Mouse (Mus musculus) stomach, postnatal 0 days (tissue): ENCODE measurements around the gene Smyd2. TPM values are rescaled to one million over a fixed set of nuclear protein-coding genes. Genes with fewer than 3 reads are reported as not detected.

Experiments
- ATAC-seq: fragments of 200-750 bp; cut with Nextera tagmentation; 2 replicates; pipeline ENCODE4 v1.8.0; 2017; ENCODE audit not compliant: low FRiP score, low TSS enrichment
- DNase-seq: peaks from one replicate; pipeline ENCODE4 v3.0.0-alpha.2; 2016; ENCODE audit warnings: low spot score
- H3K27ac ChIP-seq: fragments of 300-500 bp; sonication (generic); replicated peaks from 2 replicates; pipeline ENCODE4 v1.5.1; 2014; ENCODE audit warnings: mild to moderate bottlenecking, control low read depth
- H3K27me3 ChIP-seq: fragments of 300-500 bp; sonication (generic); 2 replicates; pipeline ENCODE4 v1.6.1; 2014; ENCODE audit warnings: low read length; ENCODE audit not compliant: control insufficient read depth, insufficient read depth
- H3K36me3 ChIP-seq: fragments of 300-500 bp; sonication (generic); 2 replicates; pipeline ENCODE4 v1.6.1; 2014; ENCODE audit warnings: low read length, mixed read lengths; ENCODE audit not compliant: control insufficient read depth, insufficient read depth
- H3K4me1 ChIP-seq: fragments of 300-500 bp; sonication (generic); replicated peaks from 2 replicates; pipeline ENCODE4 v1.6.1; 2014; ENCODE audit warnings: antibody characterized with exemption; ENCODE audit not compliant: control insufficient read depth, insufficient read depth
- H3K4me2 ChIP-seq: fragments of 300-500 bp; sonication (generic); replicated peaks from 2 replicates; pipeline ENCODE4 v1.6.1; 2014; ENCODE audit warnings: low read depth, mild to moderate bottlenecking, control low read depth, moderate library complexity
- H3K4me3 ChIP-seq: fragments of 300-500 bp; sonication (generic); 2 replicates; pipeline ENCODE4 v1.5.1; 2014; ENCODE audit warnings: low read depth, low read length, control low read depth
- H3K9ac ChIP-seq: fragments of 300-500 bp; sonication (generic); 2 replicates; pipeline ENCODE4 v1.6.1; 2014; ENCODE audit warnings: mild to moderate bottlenecking, low read length, control low read depth, mixed read lengths
- H3K9me3 ChIP-seq: fragments of 300-500 bp; sonication (generic); 2 replicates; pipeline ENCODE4 v1.6.1; 2016; ENCODE audit warnings: low read length; ENCODE audit not compliant: control insufficient read depth
- CTCF ChIP-seq: IDR thresholded peaks from 2 replicates; pipeline ENCODE4 v1.5.1; 2016; ENCODE audit warnings: antibody characterized with exemption, low read depth, mild to moderate bottlenecking, moderate library complexity
- EP300 ChIP-seq: optimal IDR thresholded peaks from 2 replicates; pipeline ENCODE3; 2016; ENCODE audit warnings: antibody characterized with exemption
- WGBS: fragments of 180-500 bp; shearing (Covaris S2); extraction: QIAGEN DNeasy Blood & Tissue Kit; methylation state at CpG from one replicate; pipeline ENCODE4 v1.1.7; 2014; 5-methylcytosine and 5-hydroxymethylcytosine counted together
- polyA plus RNA-seq: library from polyadenylated mRNA; unstranded; fragments of >200 nt; fragmentation: Nextera tagmentation; extraction: Ambion mirVana; gene quantifications from 2 replicates; pipeline ENCODE4 v1.2.1, GENCODE M21; 2015

The Smyd2 gene
- polyA plus RNA-seq, 1 experiment from 2014 or later: 59.0 TPM

GRCm38 (mm10) chr1:189897861-189898260 is 24.3 kb downstream of the Smyd2 start:
- Histone ChIP-seq H3K27ac (no peak overlapping the region), H3K9ac (no peak overlapping the region), H3K9me3 (no peaks in the 10 kb centered on the region), H3K4me1 (no peaks in the 10 kb centered on the region), H3K4me2 (no peak overlapping the region), H3K4me3 (no peak overlapping the region), H3K27me3 (no peaks in the 10 kb centered on the region), H3K36me3 (peaks cover 6% of the 10 kb centered on the region; the same call in 1 of the 2 replicates)
- TF ChIP-seq EP300: no peak
- TF ChIP-seq CTCF: no peak
- DNase-seq (no peak), ATAC-seq (no peak)
- WGBS: 67% methylated on average over 9 of the region's 9 CpGs

GRCm38 (mm10) chr1:189894191-189894590 is 28.0 kb downstream of the Smyd2 start:
- 90% methylated on average over 9 of the region's 9 CpGs for WGBS
- Histone ChIP-seq H3K4me1 (no peaks in the 10 kb centered on the region), H3K4me2 (no peak overlapping the region), H3K9ac (no peak overlapping the region), H3K27ac (no peak overlapping the region), H3K4me3 (no peak overlapping the region), H3K36me3 (peaks cover 6% of the 10 kb centered on the region; the same call in 1 of the 2 replicates), H3K9me3 (no peaks in the 10 kb centered on the region), H3K27me3 (no peaks in the 10 kb centered on the region)
- DNase-seq (no peak), ATAC-seq (no peak)
- TF ChIP-seq EP300 (no peak), CTCF (no peak)

- WGBS: 79% methylated on average over 10 of the region's 10 CpGs
- Histone ChIP-seq H3K9me3 (no peaks in the 10 kb centered on the region), H3K9ac (no peak overlapping the region), H3K36me3 (peaks cover 3% of the 10 kb centered on the region; the same call in 1 of the 2 replicates), H3K4me1 (no peaks in the 10 kb centered on the region), H3K4me2 (no peak overlapping the region), H3K27ac (no peak overlapping the region), H3K27me3 (no peaks in the 10 kb centered on the region), H3K4me3 (no peak overlapping the region)
- no peak for TF ChIP-seq CTCF
- TF ChIP-seq EP300: no peak
- ATAC-seq: no peak
- DNase-seq: no peak
Observed at GRCm38 (mm10) chr1:189888749-189889148, 33.4 kb downstream of the Smyd2 start.

GRCm38 (mm10) chr1:189887518-189887917 is 34.6 kb downstream of the Smyd2 start:
- no peak overlapping the region for H3K9ac ChIP-seq
- no peaks in the 10 kb centered on the region for H3K27me3 ChIP-seq
- ATAC-seq: peak; percentile 69
- WGBS: 26% methylated on average over 7 of the region's 7 CpGs
- DNase-seq: peak; percentile 77
- H3K36me3 ChIP-seq: no peaks in the 10 kb centered on the region
- no peak overlapping the region for H3K27ac ChIP-seq
- H3K4me3 ChIP-seq: no peak overlapping the region
- no peak overlapping the region for H3K4me2 ChIP-seq
- TF ChIP-seq EP300 (no peak), CTCF (peak; percentile 95)
- no peaks in the 10 kb centered on the region for H3K4me1 ChIP-seq
- H3K9me3 ChIP-seq: no peaks in the 10 kb centered on the region

- DNase-seq (no peak), ATAC-seq (no peak)
- H3K36me3 ChIP-seq: no peaks in the 10 kb centered on the region; the same call in 1 of the 2 replicates
- H3K4me2 ChIP-seq: no peak overlapping the region
- H3K4me3 ChIP-seq: no peak overlapping the region
- 84% methylated on average over 6 of the region's 6 CpGs for WGBS
- TF ChIP-seq EP300 (no peak), CTCF (no peak)
- no peaks in the 10 kb centered on the region for H3K9me3 ChIP-seq
- no peak overlapping the region for H3K9ac ChIP-seq
- no peaks in the 10 kb centered on the region for H3K27me3 ChIP-seq
- no peak overlapping the region for H3K27ac ChIP-seq
- no peaks in the 10 kb centered on the region for H3K4me1 ChIP-seq
Observed at GRCm38 (mm10) chr1:189885975-189886374, 36.2 kb downstream of the Smyd2 start.

- Histone ChIP-seq H3K36me3 (no peaks in the 10 kb centered on the region; the same call in 1 of the 2 replicates), H3K4me3 (no peak overlapping the region), H3K9me3 (no peaks in the 10 kb centered on the region), H3K27ac (no peak overlapping the region), H3K4me2 (no peak overlapping the region), H3K27me3 (no peaks in the 10 kb centered on the region), H3K4me1 (no peaks in the 10 kb centered on the region), H3K9ac (no peak overlapping the region)
- no peak for ATAC-seq
- DNase-seq: no peak
- TF ChIP-seq EP300 (no peak), CTCF (no peak)
- 74% methylated on average over 13 of the region's 13 CpGs for WGBS
Observed at GRCm38 (mm10) chr1:189884951-189885350, 37.2 kb downstream of the Smyd2 start.
